Mouse (Mus musculus) limb, embryonic 13.5 days (tissue): ENCODE measurements at regions not wholly inside any gene's neighbourhood (a gene's known extent, or its start where the extent isn't known, plus 50 kb on each side); places are given as distances from the start of the nearest gene placed in this dataset.

Experiments used
- ATAC-seq: fragments of 200-750 bp; cut with Nextera tagmentation; 2 replicates; pipeline ENCODE4 v1.8.0; 2017; ENCODE audit warnings: low read depth, moderate number of reproducible peaks, moderate TSS enrichment; ENCODE audit not compliant: low FRiP score
- H3K27ac ChIP-seq: fragments of 300-500 bp; sonication (generic); 2 replicates; pipeline ENCODE4 v1.5.1; 2015; ENCODE audit warnings: inconsistent platforms, mild to moderate bottlenecking, moderate library complexity
- H3K27me3 ChIP-seq: fragments of 300-500 bp; sonication (generic); 2 replicates; pipeline ENCODE4 v1.6.1; 2015; ENCODE audit warnings: mild to moderate bottlenecking, inconsistent platforms
- H3K36me3 ChIP-seq: fragments of 300-500 bp; sonication (generic); 2 replicates; pipeline ENCODE4 v1.6.1; 2015; ENCODE audit warnings: inconsistent platforms, mild to moderate bottlenecking, moderate library complexity
- H3K4me1 ChIP-seq: fragments of 300-500 bp; sonication (generic); 2 replicates; pipeline ENCODE4 v1.6.1; 2015; ENCODE audit warnings: inconsistent platforms
- H3K4me2 ChIP-seq: fragments of 300-500 bp; sonication (generic); replicated peaks from 2 replicates; pipeline ENCODE4 v1.6.1; 2015; ENCODE audit warnings: inconsistent platforms, mild to moderate bottlenecking, moderate library complexity
- H3K4me3 ChIP-seq: fragments of 300-500 bp; sonication (generic); 2 replicates; pipeline ENCODE4 v1.5.1; 2015; ENCODE audit warnings: moderate library complexity, mild to moderate bottlenecking, inconsistent platforms
- H3K9ac ChIP-seq: fragments of 300-500 bp; sonication (generic); 2 replicates; pipeline ENCODE4 v1.6.1; 2015; ENCODE audit warnings: mild to moderate bottlenecking, inconsistent platforms
- H3K9me3 ChIP-seq: fragments of 300-500 bp; sonication (generic); 2 replicates; pipeline ENCODE4 v1.6.1; 2016; ENCODE audit warnings: inconsistent platforms
- WGBS: fragments of 180-500 bp; shearing (Covaris S2); methylation state at CpG from one replicate; pipeline ENCODE4 v1.1.7; 2015; 5-methylcytosine and 5-hydroxymethylcytosine counted together

GRCm38 (mm10) chr14:104937083-104937864 lies 239.9 kb downstream of the Rbm26 start:
- no peak overlapping the region for H3K27ac ChIP-seq
- 85% methylated on average over 10 of the region's 10 CpGs for WGBS
- no peak overlapping the region for H3K4me2 ChIP-seq
- no peak overlapping the region for H3K4me3 ChIP-seq
- no peaks in the 10 kb centered on the region for H3K27me3 ChIP-seq
- no peak overlapping the region for H3K9ac ChIP-seq
- no peaks in the 10 kb centered on the region for H3K4me1 ChIP-seq
- no peak for ATAC-seq
- H3K36me3 ChIP-seq, result no peaks in the 10 kb centered on the region
- no peaks in the 10 kb centered on the region for H3K9me3 ChIP-seq

GRCm38 (mm10) chr14:104935956-104936355 lies 241.2 kb downstream of the Rbm26 start:
- H3K27me3 ChIP-seq, result no peaks in the 10 kb centered on the region
- no peaks in the 10 kb centered on the region for H3K9me3 ChIP-seq
- WGBS, result 81% methylated on average over 11 of the region's 11 CpGs
- H3K4me1 ChIP-seq, result no peaks in the 10 kb centered on the region
- no peak overlapping the region for H3K4me2 ChIP-seq
- no peak overlapping the region for H3K4me3 ChIP-seq
- ATAC-seq, result no peak
- no peaks in the 10 kb centered on the region for H3K36me3 ChIP-seq
- H3K27ac ChIP-seq, result no peak overlapping the region
- no peak overlapping the region for H3K9ac ChIP-seq

GRCm38 (mm10) chr14:104905706-104906105 lies 271.4 kb downstream of the Rbm26 start:
- no peaks in the 10 kb centered on the region for H3K4me1 ChIP-seq
- H3K27me3 ChIP-seq, result no peaks in the 10 kb centered on the region
- no peak for ATAC-seq
- H3K4me3 ChIP-seq, result no peak overlapping the region
- no peak overlapping the region for H3K27ac ChIP-seq
- H3K4me2 ChIP-seq, result no peak overlapping the region
- H3K36me3 ChIP-seq, result no peaks in the 10 kb centered on the region
- H3K9ac ChIP-seq, result no peak overlapping the region
- H3K9me3 ChIP-seq, result no peaks in the 10 kb centered on the region

- Histone ChIP-seq H3K27ac (no peak overlapping the region), H3K4me3 (no peak overlapping the region), H3K9ac (no peak overlapping the region), H3K36me3 (no peaks in the 10 kb centered on the region), H3K9me3 (no peaks in the 10 kb centered on the region), H3K4me2 (no peak overlapping the region), H3K4me1 (no peaks in the 10 kb centered on the region), H3K27me3 (no peaks in the 10 kb centered on the region)
- WGBS, result 60% methylated on average over 10 of the region's 10 CpGs
- no peak for ATAC-seq
Observed at GRCm38 (mm10) chr14:104902120-104903027, 274.8 kb downstream of the Rbm26 start.

GRCm38 (mm10) chr14:104901072-104901471 lies 276.1 kb downstream of the Rbm26 start:
- Histone ChIP-seq H3K4me2 (no peak overlapping the region), H3K36me3 (no peaks in the 10 kb centered on the region), H3K4me1 (no peaks in the 10 kb centered on the region), H3K27ac (no peak overlapping the region), H3K9me3 (no peaks in the 10 kb centered on the region), H3K4me3 (no peak overlapping the region), H3K9ac (no peak overlapping the region), H3K27me3 (no peaks in the 10 kb centered on the region)
- 62% methylated on average over 11 of the region's 11 CpGs for WGBS
- no peak for ATAC-seq

GRCm38 (mm10) chr14:104871203-104871602 lies 305.9 kb downstream of the Rbm26 start:
- no peaks in the 10 kb centered on the region for H3K27me3 ChIP-seq
- no peak overlapping the region for H3K4me2 ChIP-seq
- H3K36me3 ChIP-seq, result no peaks in the 10 kb centered on the region
- H3K4me1 ChIP-seq, result no peaks in the 10 kb centered on the region
- ATAC-seq, result no peak
- H3K27ac ChIP-seq, result no peak overlapping the region
- 82% methylated on average over 3 of the region's 3 CpGs for WGBS
- H3K4me3 ChIP-seq, result no peak overlapping the region
- H3K9me3 ChIP-seq, result no peaks in the 10 kb centered on the region
- no peak overlapping the region for H3K9ac ChIP-seq

- H3K4me2 ChIP-seq, result no peak overlapping the region
- H3K9ac ChIP-seq, result no peak overlapping the region
- no peaks in the 10 kb centered on the region for H3K36me3 ChIP-seq
- no peak overlapping the region for H3K4me3 ChIP-seq
- H3K27ac ChIP-seq, result no peak overlapping the region
- no peak for ATAC-seq
- WGBS, result 78% methylated on average over 6 of the region's 6 CpGs
- no peaks in the 10 kb centered on the region for H3K9me3 ChIP-seq
- H3K4me1 ChIP-seq, result no peaks in the 10 kb centered on the region
- H3K27me3 ChIP-seq, result no peaks in the 10 kb centered on the region
Observed at GRCm38 (mm10) chr14:104867540-104867939, 309.6 kb downstream of the Rbm26 start.

GRCm38 (mm10) chr14:104863881-104864280 lies 313.2 kb downstream of the Rbm26 start:
- no peaks in the 10 kb centered on the region for H3K27me3 ChIP-seq
- no peak overlapping the region for H3K27ac ChIP-seq
- H3K4me2 ChIP-seq, result no peak overlapping the region
- H3K9me3 ChIP-seq, result no peaks in the 10 kb centered on the region
- ATAC-seq, result no peak
- H3K9ac ChIP-seq, result no peak overlapping the region
- no peaks in the 10 kb centered on the region for H3K4me1 ChIP-seq
- no peaks in the 10 kb centered on the region for H3K36me3 ChIP-seq
- WGBS, result 59% methylated on average over 9 of the region's 9 CpGs
- no peak overlapping the region for H3K4me3 ChIP-seq

GRCm38 (mm10) chr14:104855913-104856312 lies 321.2 kb downstream of the Rbm26 start:
- Histone ChIP-seq H3K4me2 (no peak overlapping the region), H3K9me3 (no peaks in the 10 kb centered on the region), H3K4me1 (no peaks in the 10 kb centered on the region), H3K4me3 (no peak overlapping the region), H3K9ac (no peak overlapping the region), H3K36me3 (no peaks in the 10 kb centered on the region), H3K27me3 (no peaks in the 10 kb centered on the region), H3K27ac (no peak overlapping the region)
- WGBS, result 70% methylated on average over 1 of the region's 1 CpGs
- no peak for ATAC-seq

- H3K9ac ChIP-seq, result no peak overlapping the region
- H3K36me3 ChIP-seq, result no peaks in the 10 kb centered on the region
- H3K27ac ChIP-seq, result no peak overlapping the region
- no peak overlapping the region for H3K4me3 ChIP-seq
- no peak for ATAC-seq
- WGBS, result 61% methylated on average over 4 of the region's 4 CpGs
- no peaks in the 10 kb centered on the region for H3K27me3 ChIP-seq
- H3K4me1 ChIP-seq, result no peaks in the 10 kb centered on the region
- no peaks in the 10 kb centered on the region for H3K9me3 ChIP-seq
- H3K4me2 ChIP-seq, result no peak overlapping the region
Observed at GRCm38 (mm10) chr14:104849274-104849673, 326.8 kb upstream of the Rnf219 start.

GRCm38 (mm10) chr14:104827404-104827803 lies 305.0 kb upstream of the Rnf219 start:
- no peaks in the 10 kb centered on the region for H3K36me3 ChIP-seq
- no peaks in the 10 kb centered on the region for H3K27me3 ChIP-seq
- no peak overlapping the region for H3K27ac ChIP-seq
- no peak overlapping the region for H3K9ac ChIP-seq
- no peak overlapping the region for H3K4me2 ChIP-seq
- H3K4me1 ChIP-seq, result no peaks in the 10 kb centered on the region
- 33% methylated on average over 4 of the region's 4 CpGs for WGBS
- no peak for ATAC-seq
- no peaks in the 10 kb centered on the region for H3K9me3 ChIP-seq
- H3K4me3 ChIP-seq, result no peak overlapping the region

GRCm38 (mm10) chr14:104824926-104825325 lies 302.5 kb upstream of the Rnf219 start:
- no peak overlapping the region for H3K4me3 ChIP-seq

More at GRCm38 (mm10) chr14:104824926-104825325, 302.5 kb upstream of the Rnf219 start:
- no peak for ATAC-seq
- Histone ChIP-seq H3K9ac (no peak overlapping the region), H3K4me2 (no peak overlapping the region), H3K36me3 (no peaks in the 10 kb centered on the region), H3K4me1 (0 out of 2 replicates have a peak, but pooled peaks cover 4% of the 10 kb centered on the region), H3K27ac (no peak overlapping the region), H3K27me3 (0 out of 2 replicates have a peak, but pooled peaks cover 3% of the 10 kb centered on the region), H3K9me3 (no peaks in the 10 kb centered on the region)
- WGBS, result 42% methylated on average over 1 of the region's 1 CpGs
